Mouse (Mus musculus): ENCODE measurements around the gene Zfp874a.
"Not testable (repeated sequence)": the region's sequence is repeated elsewhere in the genome, so short reads cannot be mapped to it uniquely, and the experiment has no call there.

GRCm38 (mm10) chr13:67413634-67414033 is 37.8 kb downstream of the Zfp874a start:
- not testable (repeated sequence) for TF ChIP-seq CTCF (IDR thresholded peaks at IDR 0.05; ENCODE audit: extremely low read depth, insufficient read depth, insufficient read length, insufficient replicate concordance); POLR2A (IDR thresholded peaks at IDR 0.05; ENCODE audit: low read depth, low read length)

All from spleen, adult 2 months (tissue).